Mouse (Mus musculus) small intestine, adult 2 months (tissue): ENCODE results near the gene Tmem262.

Experiments
- CTCF ChIP-seq: fragments of 200-500 bp; IDR thresholded peaks from 2 replicates; pipeline ENCODE4 v1.5.1; 2012; ENCODE audit warnings: low read depth, mild to moderate bottlenecking, control low read depth, inconsistent platforms, low read length, moderate library complexity, mixed read lengths; ENCODE audit not compliant: insufficient replicate concordance, insufficient read length; ENCODE audit errors: extremely low read depth
- POLR2A ChIP-seq: fragments of 200-500 bp; IDR thresholded peaks from 2 replicates; pipeline ENCODE4 v1.6.1; 2012; ENCODE audit warnings: low read depth, mild to moderate bottlenecking, control low read depth, inconsistent platforms, low read length, moderate library complexity

GRCm38 (mm10) chr19:6088841-6089240 lies 9.0 kb downstream of the Tmem262 start:
- TF ChIP-seq CTCF (no peak), POLR2A (no peak)
